Mouse (Mus musculus) limb, embryonic 12.5 days (tissue): ENCODE measurements around the gene Atp11b. TPM values are rescaled to one million over a fixed set of nuclear protein-coding genes. Genes with fewer than 3 reads are reported as not detected.

ENCODE experiments used
- ATAC-seq: fragments of 200-750 bp; cut with Nextera tagmentation; 2 replicates; pipeline ENCODE4 v1.8.0; 2017; ENCODE audit warnings: low read depth, moderate TSS enrichment; ENCODE audit not compliant: insufficient number of reproducible peaks, insufficient read depth, low FRiP score, low TSS enrichment
- H3K27ac ChIP-seq: fragments of 300-500 bp; sonication (generic); 2 replicates; pipeline ENCODE4 v1.5.1; 2016; ENCODE audit warnings: mild to moderate bottlenecking, moderate library complexity
- H3K27me3 ChIP-seq: fragments of 300-500 bp; sonication (generic); 2 replicates; pipeline ENCODE4 v1.6.1; 2016; ENCODE audit warnings: mild to moderate bottlenecking, moderate library complexity
- H3K36me3 ChIP-seq: fragments of 300-500 bp; sonication (generic); 2 replicates; pipeline ENCODE4 v1.6.1; 2016; ENCODE audit warnings: mild to moderate bottlenecking, moderate library complexity
- H3K4me1 ChIP-seq: fragments of 300-500 bp; sonication (generic); replicated peaks from 2 replicates; pipeline ENCODE4 v1.6.1; 2016
- H3K4me2 ChIP-seq: fragments of 300-500 bp; sonication (generic); 2 replicates; pipeline ENCODE4 v1.6.1; 2016; ENCODE audit warnings: mild to moderate bottlenecking, moderate library complexity
- H3K4me3 ChIP-seq: fragments of 300-500 bp; sonication (generic); replicated peaks from 2 replicates; pipeline ENCODE4 v1.5.1; 2016; ENCODE audit warnings: mild to moderate bottlenecking
- H3K9ac ChIP-seq: fragments of 300-500 bp; sonication (generic); replicated peaks from 2 replicates; pipeline ENCODE4 v1.6.1; 2016; ENCODE audit warnings: mild to moderate bottlenecking, moderate library complexity
- H3K9me3 ChIP-seq: fragments of 300-500 bp; sonication (generic); 2 replicates; pipeline ENCODE4 v1.6.1; 2016; ENCODE audit warnings: mild to moderate bottlenecking, moderate library complexity
- WGBS: fragments of 180-500 bp; shearing (Covaris S2); methylation state at CpG from one replicate; pipeline ENCODE4 v1.1.7; 2016; 5-methylcytosine and 5-hydroxymethylcytosine counted together
- polyA plus RNA-seq: library from polyadenylated mRNA; unstranded; fragments of >200 nt; fragmentation: Nextera tagmentation; extraction: Ambion mirVana; gene quantifications from 2 replicates; pipeline ENCODE4 v1.2.1, GENCODE M21; 2016

Gene Atp11b
- 32.8 and 34.2 TPM in 2 replicates for polyA plus RNA-seq

- under 1% methylated on average over 100 of the region's 114 CpGs for WGBS
- Histone ChIP-seq H3K4me1 (no peaks in the 10 kb centered on the region), H3K27me3 (no peaks in the 10 kb centered on the region), H3K9me3 (no peaks in the 10 kb centered on the region), H3K27ac (peak within 1 kb of the TSS; percentile 94), H3K4me3 (peak within 1 kb of the TSS; percentile 87), H3K36me3 (no peaks in the 10 kb centered on the region), H3K4me2 (peak within 1 kb of the TSS; percentile 62), H3K9ac (peak within 1 kb of the TSS; percentile 85)
- ATAC-seq: peak; percentile 93
Observed at GRCm38 (mm10) chr3:35753825-35754767, at the start of gene Atp11b. Atp11b (plus strand) TSS chr3:35754106.

GRCm38 (mm10) chr3:35704328-35704613 lies 49.6 kb upstream of the Atp11b start:
- Histone ChIP-seq H3K4me1 (no peaks in the 10 kb centered on the region), H3K9me3 (no peaks in the 10 kb centered on the region), H3K36me3 (no peaks in the 10 kb centered on the region), H3K4me3 (no peak overlapping the region), H3K9ac (no peak overlapping the region), H3K4me2 (no peak overlapping the region), H3K27ac (no peak overlapping the region), H3K27me3 (no peaks in the 10 kb centered on the region)
- no peak for ATAC-seq
- 71% methylated on average over 4 of the region's 4 CpGs for WGBS

GRCm38 (mm10) chr3:35719531-35720205 lies 34.2 kb upstream of the Atp11b start:
- no peaks in the 10 kb centered on the region for H3K27me3 ChIP-seq
- H3K9ac ChIP-seq: no peak overlapping the region
- no peaks in the 10 kb centered on the region for H3K4me1 ChIP-seq
- no peak overlapping the region for H3K4me3 ChIP-seq
- no peaks in the 10 kb centered on the region for H3K36me3 ChIP-seq
- no peak overlapping the region for H3K27ac ChIP-seq
- H3K4me2 ChIP-seq: no peak overlapping the region
- WGBS: 69% methylated on average over 8 of the region's 8 CpGs
- H3K9me3 ChIP-seq: no peaks in the 10 kb centered on the region
- no peak for ATAC-seq

GRCm38 (mm10) chr3:35720801-35721200 lies 33.1 kb upstream of the Atp11b start:
- H3K27me3 ChIP-seq: no peaks in the 10 kb centered on the region
- no peak for ATAC-seq
- 0 out of 2 replicates have a peak, but pooled peaks cover 4% of the 10 kb centered on the region for H3K4me1 ChIP-seq
- no peak overlapping the region for H3K4me3 ChIP-seq
- no peaks in the 10 kb centered on the region for H3K36me3 ChIP-seq
- 50% methylated on average over 3 of the region's 3 CpGs for WGBS
- H3K27ac ChIP-seq: no peak overlapping the region
- H3K9ac ChIP-seq: no peak overlapping the region
- H3K9me3 ChIP-seq: no peaks in the 10 kb centered on the region
- H3K4me2 ChIP-seq: no peak overlapping the region

- Histone ChIP-seq H3K9me3 (no peaks in the 10 kb centered on the region), H3K36me3 (no peaks in the 10 kb centered on the region), H3K27ac (no peak overlapping the region), H3K27me3 (no peaks in the 10 kb centered on the region), H3K4me3 (no peak overlapping the region), H3K9ac (no peak overlapping the region), H3K4me1 (0 out of 2 replicates have a peak, but pooled peaks cover 4% of the 10 kb centered on the region), H3K4me2 (no peak overlapping the region)
- WGBS: 84% methylated on average over 4 of the region's 4 CpGs
- ATAC-seq: no peak
Observed at GRCm38 (mm10) chr3:35721818-35722446, 32.0 kb upstream of the Atp11b start.

GRCm38 (mm10) chr3:35722811-35723210 lies 31.1 kb upstream of the Atp11b start:
- Histone ChIP-seq H3K27me3 (no peaks in the 10 kb centered on the region), H3K9me3 (no peaks in the 10 kb centered on the region), H3K4me3 (no peak overlapping the region), H3K4me1 (0 out of 2 replicates have a peak, but pooled peaks cover 4% of the 10 kb centered on the region), H3K36me3 (no peaks in the 10 kb centered on the region), H3K9ac (no peak overlapping the region), H3K27ac (no peak overlapping the region), H3K4me2 (no peak overlapping the region)
- WGBS: 89% methylated on average over 7 of the region's 7 CpGs
- no peak for ATAC-seq

- 66% methylated on average over 9 of the region's 9 CpGs for WGBS
- no peaks in the 10 kb centered on the region for H3K9me3 ChIP-seq
- no peak overlapping the region for H3K9ac ChIP-seq
- no peak overlapping the region for H3K4me2 ChIP-seq
- no peak for ATAC-seq
- H3K27me3 ChIP-seq: no peaks in the 10 kb centered on the region
- H3K36me3 ChIP-seq: no peaks in the 10 kb centered on the region
- H3K27ac ChIP-seq: no peak overlapping the region
- H3K4me1 ChIP-seq: 0 out of 2 replicates have a peak, but pooled peaks cover 4% of the 10 kb centered on the region
- no peak overlapping the region for H3K4me3 ChIP-seq
Observed at GRCm38 (mm10) chr3:35723586-35724322, 30.2 kb upstream of the Atp11b start.

- no peaks in the 10 kb centered on the region for H3K9me3 ChIP-seq
- 0 out of 2 replicates have a peak, but pooled peaks cover 4% of the 10 kb centered on the region for H3K4me1 ChIP-seq
- ATAC-seq: no peak
- no peak overlapping the region for H3K4me2 ChIP-seq
- H3K27ac ChIP-seq: no peak overlapping the region
- H3K9ac ChIP-seq: no peak overlapping the region
- no peaks in the 10 kb centered on the region for H3K27me3 ChIP-seq
- H3K36me3 ChIP-seq: no peaks in the 10 kb centered on the region
- WGBS: 40% methylated on average over 7 of the region's 7 CpGs
- H3K4me3 ChIP-seq: no peak overlapping the region
Observed at GRCm38 (mm10) chr3:35725096-35725495, 28.8 kb upstream of the Atp11b start.

- H3K4me2 ChIP-seq: no peak overlapping the region
- ATAC-seq: no peak
- no peak overlapping the region for H3K4me3 ChIP-seq
- no peaks in the 10 kb centered on the region for H3K9me3 ChIP-seq
- 0 out of 2 replicates have a peak, but pooled peaks cover 4% of the 10 kb centered on the region for H3K4me1 ChIP-seq
- H3K27me3 ChIP-seq: no peaks in the 10 kb centered on the region
- WGBS: 80% methylated on average over 1 of the region's 1 CpGs
- H3K27ac ChIP-seq: no peak overlapping the region
- H3K9ac ChIP-seq: no peak overlapping the region
- no peaks in the 10 kb centered on the region for H3K36me3 ChIP-seq
Observed at GRCm38 (mm10) chr3:35726936-35727335, 27.0 kb upstream of the Atp11b start.

GRCm38 (mm10) chr3:35729490-35729889 lies 24.4 kb upstream of the Atp11b start:
- WGBS: 66% methylated on average over 6 of the region's 6 CpGs
- H3K4me3 ChIP-seq: no peak overlapping the region
- 0 out of 2 replicates have a peak, but pooled peaks have one; percentile 35 for ATAC-seq
- no peaks in the 10 kb centered on the region for H3K27me3 ChIP-seq
- H3K36me3 ChIP-seq: no peaks in the 10 kb centered on the region
- H3K27ac ChIP-seq: no peak overlapping the region
- no peak overlapping the region for H3K9ac ChIP-seq
- no peak overlapping the region for H3K4me2 ChIP-seq
- H3K4me1 ChIP-seq: 0 out of 2 replicates have a peak, but pooled peaks cover 4% of the 10 kb centered on the region
- 0 out of 2 replicates have a peak, but pooled peaks cover 3% of the 10 kb centered on the region for H3K9me3 ChIP-seq
